Mouse (Mus musculus) midbrain, postnatal 0 days (tissue): ENCODE results near the gene Actc1. TPM values are rescaled to one million over a fixed set of nuclear protein-coding genes. Genes with fewer than 3 reads are reported as not detected.

Source experiments
- ATAC-seq: fragments of 200-750 bp; cut with Nextera tagmentation; 2 replicates; pipeline ENCODE4 v1.8.0; 2017; ENCODE audit warnings: moderate number of reproducible peaks, mild to moderate bottlenecking, moderate TSS enrichment, moderate library complexity; ENCODE audit not compliant: low FRiP score
- DNase-seq: peaks from one replicate; pipeline ENCODE4 v3.0.0-alpha.2; 2015; ENCODE audit warnings: low spot score
- H3K27ac ChIP-seq: fragments of 300-500 bp; sonication (generic); 2 replicates; pipeline ENCODE4 v1.5.1; 2014; ENCODE audit warnings: low read depth, mild to moderate bottlenecking, low read length, mixed read lengths
- H3K27me3 ChIP-seq: fragments of 300-500 bp; sonication (generic); 2 replicates; pipeline ENCODE4 v1.6.1; 2014; ENCODE audit warnings: low read length, control low read depth, mixed read lengths; ENCODE audit not compliant: insufficient read depth
- H3K36me3 ChIP-seq: fragments of 300-500 bp; sonication (generic); 2 replicates; pipeline ENCODE4 v1.6.1; 2014; ENCODE audit warnings: low read length, control low read depth, mixed read lengths; ENCODE audit not compliant: insufficient read depth
- H3K4me1 ChIP-seq: fragments of 300-500 bp; sonication (generic); 2 replicates; pipeline ENCODE4 v1.6.1; 2014; ENCODE audit warnings: mild to moderate bottlenecking, control low read depth, antibody characterized with exemption, low read length, mixed read lengths; ENCODE audit not compliant: insufficient read depth
- H3K4me2 ChIP-seq: fragments of 300-500 bp; sonication (generic); 2 replicates; pipeline ENCODE4 v1.6.1; 2014; ENCODE audit warnings: low read depth, mild to moderate bottlenecking, low read length, mixed read lengths; ENCODE audit not compliant: poor library complexity, severe bottlenecking
- H3K4me3 ChIP-seq: fragments of 300-500 bp; sonication (generic); 2 replicates; pipeline ENCODE4 v1.5.1; 2014; ENCODE audit warnings: low read depth, mild to moderate bottlenecking, low read length, moderate library complexity
- H3K9ac ChIP-seq: fragments of 300-500 bp; sonication (generic); replicated peaks from 2 replicates; pipeline ENCODE4 v1.6.1; 2014; ENCODE audit warnings: mild to moderate bottlenecking, low read length, moderate library complexity, mixed read lengths; ENCODE audit not compliant: poor library complexity, severe bottlenecking
- H3K9me3 ChIP-seq: fragments of 300-500 bp; sonication (generic); 2 replicates; pipeline ENCODE4 v1.6.1; 2016; ENCODE audit warnings: low read length, control low read depth
- CTCF ChIP-seq: IDR thresholded peaks from 2 replicates; pipeline ENCODE4 v1.5.1; 2016; ENCODE audit warnings: antibody characterized with exemption, mild to moderate bottlenecking
- WGBS: fragments of 180-500 bp; shearing (Covaris S2); extraction: QIAGEN DNeasy Blood & Tissue Kit; methylation state at CpG from one replicate; pipeline ENCODE4 v1.1.7; 2014; 5-methylcytosine and 5-hydroxymethylcytosine counted together
- polyA plus RNA-seq: library from polyadenylated mRNA; unstranded; fragments of >200 nt; fragmentation: Nextera tagmentation; extraction: Ambion mirVana; gene quantifications from 2 replicates; pipeline ENCODE4 v1.2.1, GENCODE M21; 2015
- total RNA-seq: library from RNA; depleted of rRNA; stranded (reverse); fragments of >200 nt; gene quantifications from 2 replicates; pipeline ENCODE4 v1.2.3, GENCODE M21; 2014

Gene Actc1
- total and polyA plus RNA-seq, 2 experiments from 2014 or later = 0.17 to 2.6 TPM

GRCm38 (mm10) chr2:114057303-114057853 is 4.0 kb upstream of the Actc1 start:
- peak; percentile 38 for ATAC-seq
- no peaks in the 10 kb centered on the region for H3K27me3 ChIP-seq
- TF ChIP-seq CTCF = no peak
- H3K27ac ChIP-seq = no peak overlapping the region
- H3K36me3 ChIP-seq = no peaks in the 10 kb centered on the region
- no peaks in the 10 kb centered on the region for H3K9me3 ChIP-seq
- WGBS = 8% methylated on average over 10 of the region's 10 CpGs
- DNase-seq = peak; percentile 25
- H3K4me3 ChIP-seq = no peak overlapping the region
- H3K9ac ChIP-seq = no peak overlapping the region
- no peak overlapping the region for H3K4me2 ChIP-seq
- H3K4me1 ChIP-seq = peaks cover 4% of the 10 kb centered on the region

- ATAC-seq = no peak
- Histone ChIP-seq H3K27ac (no peak overlapping the region), H3K4me1 (no peaks in the 10 kb centered on the region; the same call in 1 of the 2 replicates), H3K4me2 (no peak overlapping the region), H3K9ac (no peak overlapping the region), H3K36me3 (no peaks in the 10 kb centered on the region), H3K9me3 (no peaks in the 10 kb centered on the region), H3K27me3 (no peaks in the 10 kb centered on the region), H3K4me3 (no peak overlapping the region)
- 79% methylated on average over 4 of the region's 4 CpGs for WGBS
- TF ChIP-seq CTCF = no peak
- no peak for DNase-seq
Measured at GRCm38 (mm10) chr2:114054129-114054528, 781 bp upstream of the Actc1 start.

- no peak for ATAC-seq
- Histone ChIP-seq H3K4me1 (no peaks in the 10 kb centered on the region), H3K27ac (no peak overlapping the region), H3K36me3 (no peaks in the 10 kb centered on the region), H3K4me3 (no peak overlapping the region), H3K27me3 (no peaks in the 10 kb centered on the region), H3K9ac (no peak overlapping the region), H3K4me2 (no peak overlapping the region), H3K9me3 (no peaks in the 10 kb centered on the region)
- 96% methylated on average over 14 of the region's 14 CpGs for WGBS
- DNase-seq = no peak
- no peak for TF ChIP-seq CTCF
Measured at GRCm38 (mm10) chr2:114051871-114052241, 1.5 kb downstream of the Actc1 start.

- no peak for ATAC-seq
- WGBS = 90% methylated on average over 7 of the region's 7 CpGs
Measured at GRCm38 (mm10) chr2:114051111-114051870, 2.1 kb downstream of the Actc1 start.

GRCm38 (mm10) chr2:114050150-114050549 is 3.2 kb downstream of the Actc1 start:
- H3K4me2 ChIP-seq = no peak overlapping the region
- TF ChIP-seq CTCF = no peak
- no peaks in the 10 kb centered on the region for H3K4me1 ChIP-seq
- WGBS = 95% methylated on average over 7 of the region's 7 CpGs
- H3K9ac ChIP-seq = no peak overlapping the region
- no peaks in the 10 kb centered on the region for H3K27me3 ChIP-seq
- DNase-seq (no peak), ATAC-seq (no peak)
- no peak overlapping the region for H3K4me3 ChIP-seq
- no peaks in the 10 kb centered on the region for H3K9me3 ChIP-seq
- no peaks in the 10 kb centered on the region for H3K36me3 ChIP-seq
- H3K27ac ChIP-seq = no peak overlapping the region

More at GRCm38 (mm10) chr2:114051111-114051870, 2.1 kb downstream of the Actc1 start:
- H3K27ac ChIP-seq = no peak overlapping the region
- H3K4me1 ChIP-seq = no peaks in the 10 kb centered on the region
- no peak overlapping the region for H3K4me2 ChIP-seq
- H3K27me3 ChIP-seq = no peaks in the 10 kb centered on the region
- H3K9me3 ChIP-seq = no peaks in the 10 kb centered on the region
- no peak for TF ChIP-seq CTCF
- H3K9ac ChIP-seq = no peak overlapping the region
- no peak overlapping the region for H3K4me3 ChIP-seq
- DNase-seq = no peak
- no peaks in the 10 kb centered on the region for H3K36me3 ChIP-seq

- H3K4me3 ChIP-seq = no peak overlapping the region
- H3K36me3 ChIP-seq = no peaks in the 10 kb centered on the region
- no peak overlapping the region for H3K4me2 ChIP-seq
- no peak overlapping the region for H3K27ac ChIP-seq
- no peaks in the 10 kb centered on the region for H3K4me1 ChIP-seq
- DNase-seq (no peak), ATAC-seq (no peak)
- no peak overlapping the region for H3K9ac ChIP-seq
- 94% methylated on average over 7 of the region's 7 CpGs for WGBS
- TF ChIP-seq CTCF = no peak
- no peaks in the 10 kb centered on the region for H3K9me3 ChIP-seq
- H3K27me3 ChIP-seq = no peaks in the 10 kb centered on the region
Measured at GRCm38 (mm10) chr2:114049372-114049771, 4.0 kb downstream of the Actc1 start.
